Mouse (Mus musculus) CH12.LX (cell line): ENCODE data around the gene Olfr314. TPM values are rescaled to one million over a fixed set of nuclear protein-coding genes. Genes with fewer than 3 reads are reported as not detected.

ENCODE experiments used
- DNase-seq: peaks from one replicate; pipeline ENCODE4 v3.0.0-alpha.2; 2013; ENCODE audit errors: extremely low read depth
- H3K27ac ChIP-seq: 2 replicates; pipeline ENCODE4 v1.5.1; 2012; ENCODE audit warnings: low read depth, mild to moderate bottlenecking, control low read depth, moderate library complexity; ENCODE audit not compliant: insufficient read depth
- H3K27me3 ChIP-seq: replicated peaks from 2 replicates; pipeline ENCODE3; 2012; ENCODE audit warnings: inconsistent platforms
- H3K36me3 ChIP-seq, 2 experiments: replicated peaks in 1 of 2; 2 replicates each; pipeline versions ENCODE3 to v1.6.1; 2012; ENCODE audit warnings: inconsistent platforms in 1 of 2, low read length in 1 of 2, mild to moderate bottlenecking in 1 of 2, mixed read lengths in 1 of 2, moderate library complexity in 1 of 2; ENCODE audit not compliant: control insufficient read depth in 1 of 2, insufficient read depth in 1 of 2
- H3K4me1 ChIP-seq, 2 experiments: 2 replicates each; pipeline ENCODE4 v1.6.1; 2012; ENCODE audit warnings: inconsistent platforms in 1 of 2, moderate library complexity in 1 of 2; ENCODE audit not compliant: insufficient read depth in 2 of 2, control insufficient read depth in 1 of 2
- H3K4me2 ChIP-seq: 2 replicates; pipeline ENCODE4 v1.6.1; 2012; ENCODE audit warnings: low read depth, mild to moderate bottlenecking, control low read depth; ENCODE audit not compliant: poor library complexity, insufficient read depth, severe bottlenecking
- H3K4me3 ChIP-seq, 3 experiments: fragments of 150-350 bp in 1 of 3; sonication (generic) in 1 of 3; replicated peaks in 1 of 3; 2 replicates each; pipeline versions ENCODE3 to v1.5.1; 2011 to 2012; ENCODE audit warnings: low read depth in 2 of 3, low read length in 2 of 3, mild to moderate bottlenecking in 2 of 3, moderate library complexity in 2 of 3, control low read depth in 1 of 3, improper control_type of control experiment in 1 of 3, inconsistent platforms in 1 of 3, mixed read lengths in 1 of 3; ENCODE audit not compliant: poor library complexity in 1 of 3
- H3K79me2 ChIP-seq: replicated peaks from 2 replicates; pipeline ENCODE4 v1.6.1; 2012; ENCODE audit warnings: mild to moderate bottlenecking, moderate library complexity; ENCODE audit not compliant: control insufficient read depth, poor library complexity, insufficient read depth, severe bottlenecking; ENCODE audit errors: extremely low read depth
- H3K9ac ChIP-seq: 2 replicates; pipeline ENCODE4 v1.6.1; 2012; ENCODE audit warnings: low read depth, mild to moderate bottlenecking, control low read depth, moderate library complexity; ENCODE audit not compliant: insufficient read depth
- H3K9me3 ChIP-seq: replicated peaks from 2 replicates; pipeline ENCODE3; 2012; ENCODE audit warnings: low read length, inconsistent platforms, mixed read lengths
- BHLHE40 ChIP-seq: IDR thresholded peaks from 2 replicates; pipeline ENCODE4 v1.6.1; 2011; ENCODE audit warnings: mild to moderate bottlenecking, low read depth, low read length, improper control_type of control experiment
- CHD1 ChIP-seq: IDR thresholded peaks from 2 replicates; pipeline ENCODE4 v1.6.1; 2012; ENCODE audit warnings: low read depth, low read length, improper control_type of control experiment, inconsistent platforms
- CTCF ChIP-seq, 2 experiments: IDR thresholded peaks in 1 of 2; conservative IDR thresholded peaks in 1 of 2; 2 replicates each; pipeline ENCODE4 v1.5.1; 2011 to 2012; ENCODE audit warnings: low read depth in 2 of 2, low read length in 2 of 2, improper control_type of control experiment in 1 of 2, inconsistent platforms in 1 of 2, mild to moderate bottlenecking in 1 of 2, moderate library complexity in 1 of 2
- ELF1 ChIP-seq: IDR thresholded peaks from 2 replicates; pipeline ENCODE4 v1.6.1; 2014; ENCODE audit warnings: low read depth, mild to moderate bottlenecking, inconsistent platforms, low read length, improper control_type of control experiment
- ETS1 ChIP-seq: conservative IDR thresholded peaks from 2 replicates; pipeline ENCODE4 v1.6.1; 2012; ENCODE audit warnings: low read depth, mild to moderate bottlenecking, inconsistent platforms, low read length, improper control_type of control experiment, moderate library complexity
- IRF4 ChIP-seq: IDR thresholded peaks from 2 replicates; pipeline ENCODE4 v1.6.1; 2014; ENCODE audit warnings: low read depth, mild to moderate bottlenecking, inconsistent platforms, low read length, improper control_type of control experiment
- JUN ChIP-seq: IDR thresholded peaks from 2 replicates; pipeline ENCODE4 v1.6.1; 2011; ENCODE audit warnings: low read depth, mild to moderate bottlenecking, low read length, improper control_type of control experiment, moderate library complexity; ENCODE audit not compliant: insufficient read depth
- JUND ChIP-seq: conservative IDR thresholded peaks from 2 replicates; pipeline ENCODE4 v1.6.1; 2011; ENCODE audit warnings: low read depth, low read length, improper control_type of control experiment
- MAX ChIP-seq: IDR thresholded peaks from 2 replicates; pipeline ENCODE4 v1.6.1; 2011; ENCODE audit warnings: low read length, improper control_type of control experiment
- MAZ ChIP-seq: IDR thresholded peaks from 2 replicates; pipeline ENCODE4 v1.6.1; 2012; ENCODE audit warnings: low read depth, mild to moderate bottlenecking, inconsistent platforms, low read length, improper control_type of control experiment, moderate library complexity
- MEF2A ChIP-seq: IDR thresholded peaks from 2 replicates; pipeline ENCODE4 v1.6.1; 2014; ENCODE audit warnings: low read depth, mild to moderate bottlenecking, inconsistent platforms, low read length, improper control_type of control experiment, borderline replicate concordance
- MXI1 ChIP-seq: IDR thresholded peaks from 2 replicates; pipeline ENCODE4 v1.6.1; 2011; ENCODE audit warnings: mild to moderate bottlenecking, low read depth, low read length, improper control_type of control experiment
- MYC ChIP-seq: IDR thresholded peaks from 2 replicates; pipeline ENCODE4 v1.6.1; 2011; ENCODE audit warnings: low read depth, mild to moderate bottlenecking, improper control_type of control experiment, low read length
- NRF1 ChIP-seq: IDR thresholded peaks from 2 replicates; pipeline ENCODE4 v1.6.1; 2014; ENCODE audit warnings: low read depth, mild to moderate bottlenecking, inconsistent platforms, low read length, improper control_type of control experiment, moderate library complexity
- PAX5 ChIP-seq: IDR thresholded peaks from 2 replicates; pipeline ENCODE4 v1.6.1; 2012; ENCODE audit warnings: low read length, inconsistent platforms, mixed read lengths
- POLR2A ChIP-seq: IDR thresholded peaks from 2 replicates; pipeline ENCODE4 v1.6.1; 2011; ENCODE audit warnings: low read depth, mild to moderate bottlenecking, improper control_type of control experiment, low read length
- POLR2AphosphoS2 ChIP-seq: IDR thresholded peaks from 2 replicates; pipeline ENCODE4 v1.6.1; 2011; ENCODE audit warnings: low read depth, low read length, improper control_type of control experiment
- RAD21 ChIP-seq: IDR thresholded peaks from 2 replicates; pipeline ENCODE4 v1.6.1; 2011; ENCODE audit warnings: low read depth, mild to moderate bottlenecking, low read length, improper control_type of control experiment, moderate library complexity
- SIN3A ChIP-seq: IDR thresholded peaks from 2 replicates; pipeline ENCODE4 v1.6.1; 2012; ENCODE audit warnings: low read length, improper control_type of control experiment, inconsistent platforms
- UBTF ChIP-seq: IDR thresholded peaks from 2 replicates; pipeline ENCODE4 v1.6.1; 2012; ENCODE audit warnings: low read depth, mild to moderate bottlenecking, inconsistent platforms, low read length, improper control_type of control experiment, moderate library complexity
- USF1 ChIP-seq: IDR thresholded peaks from 2 replicates; pipeline ENCODE4 v1.6.1; 2014; ENCODE audit warnings: low read depth, mild to moderate bottlenecking, inconsistent platforms, low read length, improper control_type of control experiment
- ZNF384 ChIP-seq: IDR thresholded peaks from 2 replicates; pipeline ENCODE4 v1.6.1; 2012; ENCODE audit warnings: low read depth, low read length, improper control_type of control experiment, inconsistent platforms
- dilution Hi-C: fragments of 300-500 bp; cut with MboI; formaldehyde crosslinking; loops from 2 replicates; pipeline ENCODE4 v1.14.3; 2020; ENCODE audit warnings: low sequenced_read_pairs; ENCODE audit not compliant: extremely low pct_unique_long_range_greater_than_20kb, extremely low pct_ligation_motif_present
- in situ Hi-C: fragments of 300-500 bp; cut with MboI; formaldehyde crosslinking; loops from 3 replicates; pipeline ENCODE4 v1.14.3; 2019; ENCODE audit warnings: low sequenced_read_pairs, low pct_ligation_motif_present, low pct_unique_long_range_greater_than_20kb, mixed read lengths
- polyA plus RNA-seq: library from polyadenylated mRNA; unstranded; fragments of >175 nt; gene quantifications from 2 replicates; pipeline ENCODE4 v1.2.1, GENCODE M21; 2012; ENCODE audit warnings: low read depth; ENCODE audit not compliant: insufficient read length
- total RNA-seq, 2 experiments: library from RNA; depleted of rRNA; stranded (reverse); fragments of 300-350 nt in 1 of 2; fragments of >200 nt in 1 of 2; gene quantifications; 2 replicates each; pipeline ENCODE4 v1.2.3; 2012 to 2014

Gene Olfr314
- total and polyA plus RNA-seq, 3 experiments, result not detected

DNA sequence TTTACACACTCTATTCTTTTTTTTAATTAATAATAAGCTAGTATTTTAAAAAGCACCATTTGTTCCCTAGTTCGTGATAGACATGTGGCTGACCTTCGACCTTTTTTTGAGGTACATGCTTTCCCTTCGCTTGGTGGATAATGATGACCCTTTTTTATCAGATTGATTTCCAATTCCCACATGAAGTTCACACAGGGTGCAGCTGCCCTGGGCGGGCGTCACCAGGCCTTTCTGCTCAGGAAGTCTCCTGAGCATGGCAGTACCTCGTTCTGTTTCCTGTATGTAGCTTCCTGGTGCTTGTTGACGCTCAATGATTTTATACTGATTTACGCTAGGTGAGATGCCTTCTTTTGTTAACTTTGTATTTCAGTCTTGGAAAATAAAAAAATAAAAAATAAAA lies 5.6 kb downstream of the Olfr314 start:
- no peak for TF ChIP-seq JUND
- no peak for TF ChIP-seq POLR2A
- TF ChIP-seq MAX, result no peak
- no peak for TF ChIP-seq CTCF (conservative IDR thresholded peaks at IDR 0.05 in 1 of 2, IDR thresholded peaks at IDR 0.05 in 1 of 2; ENCODE audit: low read depth in 2 of 2, low read length in 2 of 2)
- no peak for TF ChIP-seq SIN3A
- TF ChIP-seq JUN, result no peak
- TF ChIP-seq ELF1, result no peak
- no peak for TF ChIP-seq POLR2AphosphoS2
- no peak for TF ChIP-seq PAX5
- TF ChIP-seq BHLHE40, result no peak
- no peak for TF ChIP-seq ETS1
- TF ChIP-seq MXI1, result no peak
- TF ChIP-seq MEF2A, result no peak
- TF ChIP-seq CHD1, result no peak
- TF ChIP-seq UBTF, result no peak
- TF ChIP-seq ZNF384, result no peak
- TF ChIP-seq NRF1, result no peak
- TF ChIP-seq RAD21, result no peak
- H3K4me3 ChIP-seq, result no peak overlapping the region
- no peaks in the 10 kb centered on the region for H3K9me3 ChIP-seq
- no peak overlapping the region for H3K9ac ChIP-seq
- H3K36me3 ChIP-seq, result no peaks in the 10 kb centered on the region
- no peak for DNase-seq
- in situ Hi-C loops (no loop called here), dilution Hi-C loops (no loop called here)
- H3K79me2 ChIP-seq, result no peaks in the 10 kb centered on the region
- H3K4me2 ChIP-seq, result no peak overlapping the region
- H3K4me1 ChIP-seq, result peaks cover 11 to 31% of the 10 kb centered on the region in 2 experiments
- H3K27me3 ChIP-seq, result no peaks in the 10 kb centered on the region
- H3K27ac ChIP-seq, result no peak overlapping the region

DNA sequence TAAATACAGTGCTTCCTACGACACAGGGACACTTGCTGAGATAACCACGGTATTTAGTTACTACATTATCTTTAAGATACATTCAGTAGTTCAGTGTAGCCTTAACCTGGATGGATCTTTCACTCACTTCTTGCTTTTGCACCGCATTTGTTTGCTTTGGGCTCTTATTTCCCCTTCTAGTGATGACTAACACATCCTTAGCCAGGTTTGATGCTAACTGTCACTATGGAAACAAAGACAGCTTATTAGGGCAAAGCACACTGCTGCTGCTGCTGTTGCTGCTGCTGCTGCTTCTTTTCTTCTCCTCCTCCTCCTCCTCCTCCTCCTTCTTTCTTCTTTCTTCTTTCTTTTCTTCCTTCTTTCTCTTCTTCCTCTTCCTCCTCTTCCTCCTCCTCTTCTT lies 6.8 kb downstream of the Olfr314 start:
- H3K27ac ChIP-seq, result no peak overlapping the region
- H3K4me3 ChIP-seq, result no peak overlapping the region
- H3K36me3 ChIP-seq, result no peaks in the 10 kb centered on the region
- in situ Hi-C loops (no loop called here), dilution Hi-C loops (no loop called here)
- H3K4me2 ChIP-seq, result peak overlapping the region; percentile 87
- no peaks in the 10 kb centered on the region for H3K9me3 ChIP-seq
- H3K4me1 ChIP-seq, result peaks cover 11 to 31% of the 10 kb centered on the region in 2 experiments
- no peaks in the 10 kb centered on the region for H3K79me2 ChIP-seq
- TF ChIP-seq IRF4 (peak; percentile 56; the same call in 1 of the 2 replicates), BHLHE40 (peak; percentile 10; the same call in 1 of the 2 replicates), MAX (peak; percentile 13; the same call in 1 of the 2 replicates), NRF1 (no peak), MEF2A (peak; percentile 32; the same call in 1 of the 2 replicates), USF1 (no peak), MAZ (0 out of 2 replicates have a peak, but pooled peaks have one; percentile 25), MYC (no peak), MXI1 (peak; percentile 73; the same call in 1 of the 2 replicates)
- DNase-seq, result peak; percentile 73
- no peak overlapping the region for H3K9ac ChIP-seq
- no peaks in the 10 kb centered on the region for H3K27me3 ChIP-seq
